Mouse (Mus musculus) hindbrain, embryonic 15.5 days (tissue): ENCODE results near the gene Clic1. TPM values are rescaled to one million over a fixed set of nuclear protein-coding genes. Genes with fewer than 3 reads are reported as not detected.

Experiments used
- ATAC-seq: fragments of 200-750 bp; cut with Nextera tagmentation; 2 replicates; pipeline ENCODE4 v1.8.0; 2017; ENCODE audit warnings: low read depth, moderate number of reproducible peaks, moderate TSS enrichment; ENCODE audit not compliant: low FRiP score
- H3K27ac ChIP-seq: fragments of 300-500 bp; sonication (generic); replicated peaks from 2 replicates; pipeline ENCODE4 v1.5.1; 2015; ENCODE audit warnings: mild to moderate bottlenecking, inconsistent platforms
- H3K27me3 ChIP-seq: fragments of 300-500 bp; sonication (generic); 2 replicates; pipeline ENCODE4 v1.6.1; 2015; ENCODE audit warnings: control low read depth, inconsistent platforms
- H3K36me3 ChIP-seq: fragments of 300-500 bp; sonication (generic); 2 replicates; pipeline ENCODE4 v1.6.1; 2015; ENCODE audit warnings: control low read depth, inconsistent platforms
- H3K4me1 ChIP-seq: fragments of 300-500 bp; sonication (generic); replicated peaks from 2 replicates; pipeline ENCODE4 v1.6.1; 2015; ENCODE audit warnings: control low read depth, inconsistent platforms
- H3K4me2 ChIP-seq: fragments of 300-500 bp; sonication (generic); 2 replicates; pipeline ENCODE4 v1.6.1; 2015; ENCODE audit warnings: moderate library complexity, mild to moderate bottlenecking, inconsistent platforms
- H3K4me3 ChIP-seq: fragments of 300-500 bp; sonication (generic); 2 replicates; pipeline ENCODE4 v1.5.1; 2015; ENCODE audit warnings: mild to moderate bottlenecking, inconsistent platforms
- H3K9ac ChIP-seq: fragments of 300-500 bp; sonication (generic); 2 replicates; pipeline ENCODE4 v1.6.1; 2015; ENCODE audit warnings: inconsistent platforms
- H3K9me3 ChIP-seq: fragments of 300-500 bp; sonication (generic); 2 replicates; pipeline ENCODE4 v1.6.1; 2016; ENCODE audit warnings: control low read depth, inconsistent platforms
- WGBS: fragments of 180-500 bp; shearing (Covaris S2); methylation state at CpG from one replicate; pipeline ENCODE4 v1.1.7; 2015; 5-methylcytosine and 5-hydroxymethylcytosine counted together
- polyA plus RNA-seq: library from polyadenylated mRNA; unstranded; fragments of >200 nt; fragmentation: Nextera tagmentation; extraction: Ambion mirVana; gene quantifications from 2 replicates; pipeline ENCODE4 v1.2.1, GENCODE M21; 2015

The Clic1 gene
- polyA plus RNA-seq, 1 experiment from 2014 or later: 87.4 TPM

DNA sequence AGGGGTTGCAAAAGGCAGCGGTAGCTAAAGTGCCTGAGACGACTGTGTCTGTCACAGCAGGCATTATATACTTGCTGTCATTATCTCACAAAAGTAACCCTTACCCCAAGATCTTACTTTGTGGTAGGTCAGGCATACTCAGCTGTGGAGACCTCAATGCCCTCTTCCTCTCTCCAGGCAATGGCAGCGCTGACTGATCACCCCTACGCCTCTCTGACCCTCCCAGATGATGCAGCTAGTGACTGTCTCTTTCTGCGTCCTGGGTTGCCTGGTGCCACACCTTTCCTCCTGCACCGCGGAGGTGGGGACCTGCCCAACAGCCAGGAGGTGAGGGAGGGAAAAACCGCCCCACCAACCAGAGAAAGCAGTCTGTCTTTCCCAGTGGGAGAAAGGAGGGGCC lies 11.5 kb downstream of the Clic1 start:
- Histone ChIP-seq H3K4me2 (no peak overlapping the region; the same call in 1 of the 2 replicates), H3K36me3 (peaks cover 8% of the 10 kb centered on the region; the same call in 1 of the 2 replicates), H3K27me3 (peaks cover 25% of the 10 kb centered on the region), H3K9me3 (no peaks in the 10 kb centered on the region), H3K4me1 (peaks cover 37% of the 10 kb centered on the region), H3K4me3 (no peak overlapping the region), H3K9ac (no peak overlapping the region), H3K27ac (no peak overlapping the region)
- ATAC-seq: no peak
- 83% methylated on average over 8 of the region's 8 CpGs for WGBS

DNA sequence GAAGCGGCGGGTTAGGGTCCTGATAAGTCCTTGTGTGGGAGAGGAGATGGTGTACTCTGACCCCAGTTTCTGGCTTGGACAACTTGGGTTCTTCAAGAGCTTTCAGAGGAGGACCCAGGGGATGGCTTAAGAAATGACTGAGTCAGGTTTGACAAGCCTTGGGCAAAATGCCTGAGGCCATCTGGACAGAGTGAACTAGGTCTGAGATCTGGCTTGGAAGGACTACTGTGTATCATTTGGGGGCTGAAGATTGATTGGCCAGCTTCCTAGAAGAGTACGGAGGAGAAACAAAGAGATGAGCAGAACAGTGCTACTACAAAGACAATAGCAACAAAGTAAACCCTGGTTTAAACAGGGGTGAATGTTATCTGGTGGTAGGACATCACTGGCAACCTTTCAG lies 13.7 kb downstream of the Clic1 start:
- Histone ChIP-seq H3K9ac (no peak overlapping the region), H3K36me3 (peaks cover 8% of the 10 kb centered on the region; the same call in 1 of the 2 replicates), H3K27ac (no peak overlapping the region), H3K9me3 (no peaks in the 10 kb centered on the region), H3K4me2 (no peak overlapping the region), H3K4me1 (peaks cover 33% of the 10 kb centered on the region), H3K27me3 (peaks cover 34% of the 10 kb centered on the region), H3K4me3 (no peak overlapping the region)
- no peak for ATAC-seq
- 86% methylated on average over 3 of the region's 3 CpGs for WGBS

DNA sequence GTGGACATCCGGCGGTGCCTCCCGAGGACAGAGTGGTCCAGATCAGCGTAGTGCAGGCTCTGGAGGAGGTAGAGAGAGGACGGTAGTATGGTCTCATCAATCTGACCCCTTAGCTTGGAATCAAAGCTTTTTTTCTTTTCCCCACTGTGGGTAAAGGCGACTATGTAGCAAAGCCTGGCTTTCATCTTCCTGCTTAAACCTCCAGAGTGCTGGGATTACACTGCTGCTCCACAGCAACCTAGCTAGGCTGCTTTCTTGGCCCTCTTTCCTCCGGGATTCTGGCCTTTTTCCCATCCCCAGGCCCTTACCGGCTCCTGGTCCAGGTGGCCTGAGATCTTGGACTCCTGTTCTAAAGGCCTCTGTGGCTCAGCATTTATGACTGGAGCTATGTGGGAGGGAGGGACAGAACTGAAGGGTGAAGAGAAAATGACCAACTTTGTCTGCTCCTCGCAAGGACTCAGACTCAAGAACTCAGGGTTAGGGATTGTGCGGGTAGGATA lies 14.7 kb downstream of the Clic1 start:
- H3K9ac ChIP-seq: no peak overlapping the region
- H3K27me3 ChIP-seq: peaks cover 34% of the 10 kb centered on the region

DNA sequence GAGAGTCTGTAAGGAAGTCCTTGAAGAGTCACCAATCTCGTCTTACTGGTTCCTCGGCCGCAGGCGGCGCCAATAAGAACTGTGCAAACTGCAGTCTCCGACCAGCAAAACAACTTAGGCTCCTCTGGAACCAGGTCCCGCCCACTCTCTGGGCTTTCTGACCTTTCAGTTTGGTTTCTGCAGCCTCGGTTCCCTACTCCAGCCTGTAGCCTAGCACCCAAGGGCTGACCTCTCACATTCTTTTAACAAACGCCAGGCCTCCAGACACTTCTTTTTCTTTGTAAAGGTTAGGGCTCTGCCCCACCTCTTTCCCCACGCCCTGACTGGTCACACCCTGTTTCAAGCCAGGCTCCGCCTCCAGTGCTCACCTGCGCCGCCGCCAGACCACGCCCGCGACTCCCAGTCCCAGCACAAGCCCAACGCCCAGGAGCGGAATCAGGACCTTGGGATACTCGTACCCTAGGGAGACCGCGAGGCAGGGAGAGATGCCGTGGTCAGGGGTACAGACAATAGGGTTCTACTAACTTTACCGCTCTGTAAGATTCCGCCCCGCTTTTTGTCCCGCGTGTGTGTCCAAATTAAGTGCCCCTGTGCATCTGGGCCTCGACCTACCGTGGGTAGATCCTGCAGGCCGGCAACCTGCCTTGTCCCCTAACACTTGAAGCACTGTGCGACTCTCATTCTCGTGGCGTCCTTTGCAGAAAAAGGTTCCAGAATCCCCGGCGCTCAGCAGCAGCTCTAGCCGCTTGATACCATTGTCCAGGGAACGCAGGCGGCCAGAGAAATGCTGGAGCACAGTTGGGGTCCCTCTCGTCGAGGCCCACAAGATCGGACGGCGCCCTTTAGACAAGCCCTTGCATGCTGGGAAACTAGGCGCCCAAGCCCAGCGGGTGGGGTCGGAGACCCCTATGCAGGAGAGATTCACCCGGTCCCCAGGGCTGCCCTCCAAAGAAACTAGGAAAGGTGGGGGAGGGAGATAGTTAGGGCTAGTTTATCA lies 15.5 kb downstream of the Clic1 start, which contains the start of gene Ly6g6c:
Ly6g6c (plus strand) TSS at position 438 of the 997 bp plus-strand sequence.
- H3K9ac ChIP-seq: 0 out of 2 replicates have a peak within 1 kb of the TSS, but pooled peaks have one; percentile 22
- peak within 1 kb of the TSS; percentile 26 for H3K4me3 ChIP-seq
- no peak within 1 kb of the TSS for H3K27ac ChIP-seq
- no peaks in the 10 kb centered on the region for H3K9me3 ChIP-seq
- H3K27me3 ChIP-seq: peaks cover 34% of the 10 kb centered on the region
- peaks cover 26% of the 10 kb centered on the region for H3K4me1 ChIP-seq
- peak within 1 kb of the TSS; percentile 55 for H3K4me2 ChIP-seq
- peaks cover 8% of the 10 kb centered on the region; the same call in 1 of the 2 replicates for H3K36me3 ChIP-seq
- no peak for ATAC-seq
- 2% methylated on average over 48 of the region's 48 CpGs for WGBS

More for the DNA sequence above, 14.7 kb downstream of the Clic1 start:
- ATAC-seq: no peak
- H3K9me3 ChIP-seq: no peaks in the 10 kb centered on the region
- no peak overlapping the region for H3K4me3 ChIP-seq
- H3K27ac ChIP-seq: no peak overlapping the region
- 37% methylated on average over 10 of the region's 10 CpGs for WGBS
- H3K36me3 ChIP-seq: peaks cover 8% of the 10 kb centered on the region; the same call in 1 of the 2 replicates
- H3K4me2 ChIP-seq: peak overlapping the region; percentile 55; the same call in 1 of the 2 replicates
- peaks cover 33% of the 10 kb centered on the region for H3K4me1 ChIP-seq

DNA sequence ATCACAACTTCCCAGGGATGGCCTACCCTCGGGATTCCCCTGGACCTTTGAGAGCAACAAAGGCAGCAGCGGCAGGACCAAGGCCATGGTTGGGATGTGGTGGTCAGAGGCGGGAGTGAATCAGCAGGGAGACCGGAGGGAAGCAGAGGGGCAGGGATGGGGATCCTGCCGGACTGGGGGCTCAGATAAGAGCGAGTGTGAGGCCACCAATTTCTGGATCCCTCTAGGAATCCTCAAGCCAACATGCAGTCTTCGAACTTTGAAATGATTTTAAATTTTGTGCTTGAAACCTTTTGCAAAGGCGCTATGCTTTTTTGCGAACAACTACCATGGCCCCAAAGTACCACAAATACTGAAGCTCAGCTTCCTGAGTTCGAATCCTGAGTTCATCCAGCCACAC lies 16.3 kb downstream of the Clic1 start, which contains the start of gene Mpig6b:
Mpig6b (minus strand) TSS at position 101 of the 400 bp plus-strand sequence.
- H3K9me3 ChIP-seq: no peaks in the 10 kb centered on the region
- peak within 1 kb of the TSS; percentile 26 for H3K4me3 ChIP-seq
- no peak for ATAC-seq
- peaks cover 5% of the 10 kb centered on the region; the same call in 1 of the 2 replicates for H3K36me3 ChIP-seq
- 47% methylated on average over 10 of the region's 10 CpGs for WGBS
- H3K4me2 ChIP-seq: peak within 1 kb of the TSS; percentile 55
- no peak within 1 kb of the TSS for H3K27ac ChIP-seq
- H3K27me3 ChIP-seq: peaks cover 34% of the 10 kb centered on the region
- H3K9ac ChIP-seq: 0 out of 2 replicates have a peak within 1 kb of the TSS, but pooled peaks have one; percentile 22
- H3K4me1 ChIP-seq: peaks cover 17% of the 10 kb centered on the region

DNA sequence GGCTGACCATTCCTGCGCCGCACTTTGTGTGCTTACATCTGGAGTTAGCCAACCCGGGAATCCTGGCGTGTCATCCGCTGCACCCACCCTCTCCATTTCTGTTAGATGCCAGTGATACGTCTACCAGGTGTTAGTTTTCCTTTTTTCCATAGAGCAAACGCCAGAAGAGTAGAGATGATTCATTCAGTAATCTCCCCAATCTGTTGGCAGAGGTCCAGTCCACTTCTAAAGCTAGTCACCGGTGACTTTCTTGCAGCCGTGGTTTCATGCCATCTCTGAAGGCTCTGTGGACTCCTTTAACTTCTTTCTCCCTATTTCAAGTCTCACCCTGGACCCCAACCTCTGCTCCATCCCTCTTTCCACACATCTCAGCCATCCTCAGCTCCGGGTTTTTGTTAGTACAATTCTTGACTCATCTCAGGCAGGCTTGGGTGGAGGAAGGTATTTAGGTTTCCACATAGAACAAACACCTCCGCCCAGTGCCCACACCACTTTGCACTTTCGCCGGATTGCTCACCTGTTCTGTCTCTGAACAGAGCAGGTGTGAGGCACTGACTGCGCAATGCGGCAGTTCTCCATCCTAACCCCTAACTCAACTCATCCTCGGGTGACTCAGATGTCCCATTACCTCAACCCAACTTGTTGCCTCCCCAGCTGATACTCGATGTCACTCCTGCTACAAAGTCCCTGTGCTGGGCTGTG lies 18.6 kb downstream of the Clic1 start:
- Histone ChIP-seq H3K9ac (no peak overlapping the region), H3K27me3 (peaks cover 31% of the 10 kb centered on the region), H3K4me3 (no peak overlapping the region), H3K27ac (no peak overlapping the region), H3K4me2 (no peak overlapping the region), H3K9me3 (no peaks in the 10 kb centered on the region), H3K36me3 (no peaks in the 10 kb centered on the region), H3K4me1 (peaks cover 11% of the 10 kb centered on the region)
- 88% methylated on average over 17 of the region's 17 CpGs for WGBS
- ATAC-seq: no peak

DNA sequence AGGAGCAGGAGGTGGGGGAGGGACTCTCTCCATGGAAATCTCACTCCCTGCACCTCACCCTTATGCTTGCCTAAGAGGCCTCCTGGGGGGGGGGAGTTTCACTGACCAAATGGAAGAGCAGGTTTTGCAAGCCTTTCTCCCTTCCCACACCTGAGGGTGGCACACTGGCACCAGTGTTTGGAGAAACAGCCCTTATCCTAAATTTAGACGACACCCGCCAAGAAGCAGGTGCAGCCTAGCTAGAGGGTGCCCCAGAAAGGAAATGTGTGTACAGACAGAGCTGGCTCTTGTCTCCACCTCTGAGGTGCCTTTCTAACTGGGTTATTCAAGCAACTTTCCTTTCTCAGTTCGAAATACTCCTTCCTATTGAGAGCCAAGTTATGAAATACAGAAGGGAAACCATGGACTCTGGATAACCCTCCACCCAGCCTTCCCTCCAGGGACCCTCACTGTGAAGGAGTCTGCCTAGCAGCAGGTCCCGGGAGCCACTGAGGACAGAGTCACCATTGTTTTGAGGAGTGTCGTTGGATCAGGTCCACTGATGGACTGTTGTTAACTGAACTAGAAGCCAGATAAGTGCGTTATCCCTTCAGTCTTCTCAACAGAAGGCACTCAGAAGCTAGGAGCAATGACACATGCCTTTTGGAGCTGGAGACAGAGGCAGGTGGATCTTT lies 20.9 kb downstream of the Clic1 start:
- WGBS: 60% methylated on average over 6 of the region's 6 CpGs
- H3K9ac ChIP-seq: no peak overlapping the region
- no peak overlapping the region for H3K4me2 ChIP-seq
- no peaks in the 10 kb centered on the region for H3K9me3 ChIP-seq
- H3K27ac ChIP-seq: no peak overlapping the region
- H3K27me3 ChIP-seq: peaks cover 13% of the 10 kb centered on the region
- H3K36me3 ChIP-seq: no peaks in the 10 kb centered on the region
- no peak for ATAC-seq
- no peak overlapping the region for H3K4me3 ChIP-seq
- H3K4me1 ChIP-seq: peaks cover under 1% of the 10 kb centered on the region

DNA sequence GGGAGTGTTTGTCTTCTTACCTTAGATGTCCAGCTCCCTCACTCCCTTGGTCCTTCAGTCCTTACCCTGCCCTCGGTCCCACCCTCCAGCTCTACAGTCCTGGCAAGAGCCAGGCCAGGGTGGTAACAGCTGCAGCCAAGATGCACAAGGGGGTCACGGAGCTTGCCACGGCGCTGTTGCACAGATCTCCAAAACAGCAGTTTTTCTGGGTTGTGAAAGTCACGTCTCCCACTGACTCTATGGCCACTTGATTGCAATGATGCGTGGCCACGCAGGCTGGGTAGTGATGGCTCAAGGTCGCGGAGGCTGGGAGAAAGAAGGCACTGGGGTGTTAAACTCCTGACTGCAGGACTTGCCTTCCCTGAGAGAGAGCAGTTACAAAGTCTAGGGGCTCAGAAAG lies 21.7 kb downstream of the Clic1 start:
- H3K27ac ChIP-seq: no peak overlapping the region
- H3K4me3 ChIP-seq: no peak overlapping the region
- no peak overlapping the region for H3K4me2 ChIP-seq
- H3K27me3 ChIP-seq: peaks cover 7% of the 10 kb centered on the region; the same call in 1 of the 2 replicates
- H3K36me3 ChIP-seq: no peaks in the 10 kb centered on the region
- H3K4me1 ChIP-seq: no peaks in the 10 kb centered on the region
- no peak for ATAC-seq
- H3K9me3 ChIP-seq: no peaks in the 10 kb centered on the region
- 81% methylated on average over 9 of the region's 9 CpGs for WGBS
- H3K9ac ChIP-seq: no peak overlapping the region

DNA sequence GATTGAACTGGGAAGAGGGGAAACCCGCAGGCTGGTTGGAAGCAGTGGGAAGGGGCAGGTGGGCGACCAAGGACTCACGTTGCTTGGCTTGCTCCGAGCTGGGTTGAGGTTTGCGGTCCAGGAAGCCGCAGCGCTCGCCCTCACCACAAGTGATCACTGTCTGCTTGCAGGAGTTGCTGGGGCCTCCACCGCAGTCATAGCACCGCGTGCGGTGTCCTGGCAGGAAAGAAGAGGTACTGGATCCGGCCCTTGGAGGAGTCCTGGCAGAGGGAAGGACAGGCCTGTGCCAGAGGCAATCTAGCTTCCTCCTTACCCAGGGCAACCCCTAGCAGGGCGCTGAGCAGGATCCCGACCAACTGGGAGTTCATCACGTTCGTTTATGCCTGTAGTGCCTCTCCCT lies 24.3 kb downstream of the Clic1 start:
- no peak overlapping the region for H3K9ac ChIP-seq
- H3K4me3 ChIP-seq: no peak overlapping the region
- no peak overlapping the region for H3K4me2 ChIP-seq
- no peaks in the 10 kb centered on the region for H3K9me3 ChIP-seq
- H3K4me1 ChIP-seq: peaks cover 8% of the 10 kb centered on the region; the same call in 1 of the 2 replicates
- no peaks in the 10 kb centered on the region for H3K36me3 ChIP-seq
- no peak for ATAC-seq
- 57% methylated on average over 17 of the region's 17 CpGs for WGBS
- no peaks in the 10 kb centered on the region for H3K27me3 ChIP-seq
- no peak overlapping the region for H3K27ac ChIP-seq

DNA sequence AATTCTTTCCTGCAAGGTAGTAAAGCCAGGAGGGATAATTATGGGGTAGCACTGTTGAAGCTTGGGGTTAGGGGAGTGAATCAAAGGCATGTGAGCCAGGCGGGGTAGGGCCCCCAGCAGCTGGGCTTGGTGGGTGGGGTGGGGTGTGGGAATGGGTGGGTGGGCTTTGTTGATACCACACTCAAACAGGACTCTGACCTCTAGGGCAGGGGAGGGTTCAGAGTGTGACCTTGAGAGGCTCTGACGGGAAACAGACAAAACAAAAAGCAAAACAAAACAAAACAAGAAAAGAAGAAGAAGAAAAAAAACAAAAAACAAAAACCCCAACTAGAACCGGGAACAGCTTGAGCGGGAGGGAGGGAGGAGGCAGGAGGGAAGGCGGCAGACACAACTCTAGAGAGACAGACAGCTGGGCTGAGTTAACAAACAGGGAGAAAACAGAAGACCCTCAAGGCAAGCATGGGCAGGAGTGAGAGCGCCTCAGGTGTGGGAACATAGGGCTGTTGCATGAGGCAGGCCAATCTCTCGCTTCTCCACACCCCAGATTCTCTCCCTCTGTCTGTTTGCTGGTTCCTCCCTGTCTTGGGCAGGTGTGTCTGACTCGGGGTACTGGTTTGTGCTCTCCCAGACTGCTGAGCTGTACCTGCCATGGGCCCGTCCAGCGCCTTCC lies 26.9 kb downstream of the Clic1 start, which contains the start of gene Ly6g6e:
Ly6g6e (plus strand) TSS at position 396 of the 670 bp plus-strand sequence.
- Histone ChIP-seq H3K36me3 (no peaks in the 10 kb centered on the region), H3K4me2 (peak within 1 kb of the TSS; percentile 49), H3K4me3 (peak within 1 kb of the TSS; percentile 20), H3K27ac (no peak within 1 kb of the TSS), H3K27me3 (no peaks in the 10 kb centered on the region), H3K4me1 (peaks cover 8% of the 10 kb centered on the region; the same call in 1 of the 2 replicates), H3K9me3 (no peaks in the 10 kb centered on the region), H3K9ac (peak within 1 kb of the TSS; percentile 10; the same call in 1 of the 2 replicates)
- WGBS: 35% methylated on average over 10 of the region's 10 CpGs
- ATAC-seq: no peak
